Mouse (Mus musculus) bone marrow macrophage, adult 2 months (primary cell): ENCODE data around the gene Mcat. TPM values are rescaled to one million over a fixed set of nuclear protein-coding genes. Genes with fewer than 3 reads are reported as not detected.

Experiments used
- H3K27ac ChIP-seq: 2 replicates; pipeline ENCODE4 v1.5.1; 2012; ENCODE audit warnings: low read depth, low read length; ENCODE audit not compliant: insufficient read depth
- H3K4me1 ChIP-seq: 2 replicates; pipeline ENCODE4 v1.6.1; 2012; ENCODE audit warnings: low read length; ENCODE audit not compliant: control insufficient read depth, insufficient read depth
- H3K4me3 ChIP-seq: 2 replicates; pipeline ENCODE4 v1.5.1; 2012; ENCODE audit warnings: mild to moderate bottlenecking, low read length, moderate library complexity; ENCODE audit not compliant: insufficient read depth
- CTCF ChIP-seq: IDR thresholded peaks from 2 replicates; pipeline ENCODE4 v1.5.1; 2012; ENCODE audit warnings: low read depth, mild to moderate bottlenecking, low read length, moderate library complexity
- POLR2A ChIP-seq: IDR thresholded peaks from 2 replicates; pipeline ENCODE4 v1.6.1; 2012; ENCODE audit warnings: mild to moderate bottlenecking, low read depth, low read length, borderline replicate concordance
- polyA plus RNA-seq: library from polyadenylated mRNA; stranded (reverse); fragments of >200 nt; gene quantifications from 2 replicates; pipeline ENCODE4 v1.2.4, GENCODE M21; 2012; ENCODE audit not compliant: missing spikeins, insufficient read depth, insufficient read length

Gene Mcat
- polyA plus RNA-seq, 1 experiment: 7.3 TPM

DNA sequence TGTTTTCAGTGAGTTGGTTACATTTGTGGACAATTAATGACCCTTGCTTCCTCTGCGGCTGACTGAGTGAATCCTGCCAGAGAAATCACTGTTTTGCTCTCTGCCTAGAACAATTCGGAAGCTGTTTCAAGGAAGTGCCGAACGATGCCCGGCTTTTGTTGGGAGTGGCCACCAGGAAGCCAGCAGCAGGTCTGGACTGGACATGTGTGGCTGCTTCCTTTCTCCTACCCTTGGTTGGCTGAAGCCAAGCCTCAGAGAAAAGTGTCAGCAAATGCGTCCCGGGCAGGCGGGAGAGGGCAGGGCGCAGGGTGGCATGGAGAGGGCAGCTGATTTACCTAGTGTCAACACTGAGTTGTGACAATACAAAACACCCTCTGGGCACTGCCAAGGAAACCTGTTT is 33.4 kb downstream of the Mcat start:
- TF ChIP-seq CTCF: no peak
- no peak for TF ChIP-seq POLR2A
- H3K27ac ChIP-seq: no peak overlapping the region
- H3K4me1 ChIP-seq: peaks cover 15% of the 10 kb centered on the region
- H3K4me3 ChIP-seq: no peak overlapping the region

DNA sequence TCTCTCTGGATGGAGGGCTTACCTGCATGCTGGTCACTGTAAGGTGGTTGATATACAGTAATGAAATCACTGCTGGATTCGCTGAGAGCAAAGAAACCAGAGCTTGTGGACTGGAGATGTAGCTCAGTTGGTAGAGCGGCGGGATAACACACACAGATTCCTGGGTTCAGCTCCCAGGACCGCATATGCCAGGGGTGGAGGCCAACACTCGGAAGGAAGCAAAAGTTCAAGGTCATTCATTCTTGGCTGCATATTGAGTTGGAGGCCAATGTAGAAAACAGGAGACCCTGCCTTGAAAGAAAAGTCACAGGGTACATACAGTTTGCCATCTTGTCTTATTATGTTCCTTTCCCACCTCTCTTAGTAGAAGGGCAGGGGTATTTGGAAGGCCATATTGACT is 33.8 kb downstream of the Mcat start:
- Histone ChIP-seq H3K4me3 (no peak overlapping the region), H3K27ac (no peak overlapping the region), H3K4me1 (peaks cover 11% of the 10 kb centered on the region)
- TF ChIP-seq CTCF (no peak), POLR2A (no peak)

DNA sequence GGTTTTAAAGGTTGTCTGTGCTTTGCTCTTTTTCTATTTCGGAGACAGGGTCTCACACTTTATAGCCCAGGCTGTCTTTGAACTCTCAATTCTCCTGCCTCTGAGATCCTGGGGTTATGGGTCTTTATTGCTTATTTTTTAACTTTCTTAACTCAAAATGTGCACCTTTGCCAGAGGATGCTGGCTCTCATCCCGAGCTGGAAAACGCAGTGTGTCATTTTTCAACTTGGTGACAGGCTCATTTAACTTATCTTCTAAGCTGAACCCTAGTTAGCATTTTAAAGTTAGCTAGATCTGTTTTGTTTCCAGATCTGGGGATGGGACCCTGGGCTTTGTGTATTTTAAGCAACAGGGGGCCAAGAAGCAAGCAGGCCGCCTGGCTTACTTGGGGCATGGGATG is 34.7 kb downstream of the Mcat start:
- TF ChIP-seq CTCF (no peak), POLR2A (no peak)

DNA sequence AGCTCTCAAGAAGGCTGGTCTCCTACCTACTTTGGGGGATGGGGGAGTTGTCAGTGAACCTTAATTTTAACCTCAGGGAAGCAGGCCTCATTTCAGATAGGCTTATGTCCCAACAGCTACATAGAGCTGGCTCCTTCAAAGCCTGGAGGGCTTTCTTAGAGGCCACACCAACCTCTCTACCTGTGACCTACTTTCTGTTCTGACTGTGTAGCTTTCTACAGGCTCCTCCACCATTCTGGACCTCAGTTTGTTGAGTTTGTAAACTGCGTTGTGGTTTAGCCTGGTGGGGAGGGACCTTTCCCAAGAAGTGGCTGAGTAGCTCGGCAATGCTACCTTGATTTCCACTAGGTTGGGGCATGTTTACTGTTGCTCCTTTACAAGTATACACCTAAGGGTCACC is 35.8 kb downstream of the Mcat start:
- Histone ChIP-seq H3K4me1 (0 out of 2 replicates have a peak, but pooled peaks cover 2% of the 10 kb centered on the region), H3K27ac (no peak overlapping the region), H3K4me3 (no peak overlapping the region)
- TF ChIP-seq CTCF: no peak
- TF ChIP-seq POLR2A: no peak

More for the DNA sequence above, 34.7 kb downstream of the Mcat start:
- Histone ChIP-seq H3K27ac (no peak overlapping the region), H3K4me3 (no peak overlapping the region), H3K4me1 (peaks cover 4% of the 10 kb centered on the region; the same call in 1 of the 2 replicates)

DNA sequence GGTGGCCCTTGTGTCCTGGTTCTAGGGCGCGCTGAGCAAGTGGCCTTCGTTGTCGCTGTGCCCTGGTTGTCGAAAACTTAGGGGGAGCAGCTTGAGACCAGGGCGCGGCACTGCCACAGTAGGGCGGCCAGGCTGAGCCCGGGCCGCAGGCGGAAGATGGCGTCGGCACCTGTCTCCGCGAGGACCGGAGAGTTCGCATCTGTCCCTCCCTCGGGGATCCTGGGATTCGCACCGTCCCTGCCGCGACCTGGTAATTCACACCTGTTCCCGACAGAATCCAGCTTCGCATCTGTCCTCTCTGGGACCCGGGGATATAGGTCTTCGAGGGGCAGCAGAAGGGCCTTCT is 36.5 kb downstream of the Mcat start:
- Histone ChIP-seq H3K4me3 (peak overlapping the region; percentile 68), H3K27ac (no peak overlapping the region), H3K4me1 (0 out of 2 replicates have a peak, but pooled peaks cover 2% of the 10 kb centered on the region)
- TF ChIP-seq POLR2A (no peak), CTCF (no peak)

DNA sequence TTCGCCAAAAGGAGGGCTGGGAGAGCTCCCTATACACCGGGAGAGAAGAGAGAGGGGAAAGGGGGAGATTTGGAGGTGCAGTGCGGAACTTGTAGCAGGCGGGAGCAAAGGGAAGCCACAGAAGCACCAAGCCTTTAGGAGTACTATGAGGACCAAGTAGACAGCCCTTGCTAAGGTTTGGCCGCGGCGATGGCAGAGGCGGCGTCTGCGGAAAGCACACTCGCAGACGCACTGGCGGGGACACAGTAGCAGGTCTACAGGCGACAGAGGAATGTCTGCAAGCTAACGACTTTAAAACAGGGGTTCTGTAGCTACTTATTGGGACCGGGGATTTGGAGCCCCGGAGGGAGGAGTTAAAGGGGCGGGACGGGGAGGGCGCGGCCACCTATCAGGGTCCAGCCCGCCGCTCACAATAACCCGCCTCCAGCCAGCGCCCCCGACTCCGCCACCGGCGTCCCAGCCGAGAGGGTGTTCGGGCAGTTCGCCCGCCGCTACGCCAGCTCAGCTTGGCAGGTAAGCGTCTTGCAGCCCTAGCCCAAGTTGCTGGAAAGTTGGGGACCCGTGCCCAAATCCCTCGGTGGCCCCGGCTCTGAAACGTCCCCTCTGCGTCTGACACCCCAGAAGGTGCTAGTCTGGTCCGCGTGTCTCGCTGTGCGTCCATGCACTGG is 37.0 kb downstream of the Mcat start, which contains the start of gene Bik:
Gene Bik, plus strand, starts transcription at position 439 of the 668 bp plus-strand sequence.
- no peak within 1 kb of the TSS for H3K27ac ChIP-seq
- H3K4me1 ChIP-seq: 0 out of 2 replicates have a peak, but pooled peaks cover 2% of the 10 kb centered on the region
- H3K4me3 ChIP-seq: peak within 1 kb of the TSS; percentile 68
- TF ChIP-seq POLR2A (no peak), CTCF (no peak)

DNA sequence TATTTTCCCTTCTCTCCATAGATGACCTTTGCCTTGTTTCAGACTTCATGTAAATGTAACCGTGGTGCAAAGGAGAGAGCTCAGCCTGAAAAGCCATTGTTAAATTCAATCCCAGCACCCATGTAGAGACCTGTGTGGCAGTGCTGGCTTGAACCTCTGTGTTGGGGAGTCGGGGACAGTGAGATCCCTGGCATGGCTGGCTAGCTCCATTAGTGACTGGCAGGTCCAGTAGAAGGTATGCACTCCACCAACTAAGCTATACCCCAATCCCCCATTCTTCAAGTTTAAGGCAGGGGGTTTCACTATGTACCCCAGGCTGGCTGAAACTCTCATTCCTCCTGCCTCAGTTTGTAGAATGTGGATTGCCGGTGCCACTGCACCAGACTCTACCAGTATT is 39.3 kb downstream of the Mcat start:
- Histone ChIP-seq H3K4me3 (no peak overlapping the region), H3K27ac (no peak overlapping the region), H3K4me1 (0 out of 2 replicates have a peak, but pooled peaks cover 2% of the 10 kb centered on the region)
- no peak for TF ChIP-seq CTCF
- no peak for TF ChIP-seq POLR2A

DNA sequence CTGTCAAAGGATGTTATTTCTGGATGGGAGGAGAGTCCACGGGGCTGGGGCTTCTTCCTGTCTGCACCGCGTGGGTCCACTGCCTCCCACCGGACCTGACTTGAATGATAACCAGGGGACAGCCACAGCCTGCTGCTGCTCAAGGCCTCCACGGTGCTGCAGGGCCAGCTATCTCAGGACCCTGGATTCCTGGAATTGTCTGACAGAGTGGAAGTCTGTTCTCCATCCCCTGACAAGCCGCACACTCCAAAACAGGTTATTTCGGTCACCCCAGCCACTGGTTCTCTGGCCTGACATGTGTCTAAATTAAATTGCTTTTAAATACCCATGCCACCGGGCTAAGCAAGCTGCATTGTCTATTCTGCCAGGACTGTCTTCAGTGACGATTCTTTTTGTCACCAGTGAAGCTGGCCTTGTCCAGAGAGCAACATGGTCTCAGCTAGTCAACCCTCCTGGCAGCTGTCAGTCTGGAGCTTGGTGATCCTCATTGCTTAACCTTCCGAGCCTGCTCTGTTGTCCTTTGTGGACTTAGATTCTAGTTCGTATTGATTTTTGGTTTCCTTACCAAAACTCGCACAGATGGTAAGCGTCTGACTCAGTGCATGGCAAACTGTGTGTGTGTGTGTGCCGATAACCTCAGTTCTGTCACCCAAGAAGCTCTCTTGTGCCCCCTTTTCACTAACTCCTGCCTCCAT is 39.8 kb downstream of the Mcat start:
- TF ChIP-seq CTCF (no peak), POLR2A (no peak)
- no peak overlapping the region for H3K27ac ChIP-seq
- 0 out of 2 replicates have a peak, but pooled peaks cover 2% of the 10 kb centered on the region for H3K4me1 ChIP-seq
- H3K4me3 ChIP-seq: no peak overlapping the region

DNA sequence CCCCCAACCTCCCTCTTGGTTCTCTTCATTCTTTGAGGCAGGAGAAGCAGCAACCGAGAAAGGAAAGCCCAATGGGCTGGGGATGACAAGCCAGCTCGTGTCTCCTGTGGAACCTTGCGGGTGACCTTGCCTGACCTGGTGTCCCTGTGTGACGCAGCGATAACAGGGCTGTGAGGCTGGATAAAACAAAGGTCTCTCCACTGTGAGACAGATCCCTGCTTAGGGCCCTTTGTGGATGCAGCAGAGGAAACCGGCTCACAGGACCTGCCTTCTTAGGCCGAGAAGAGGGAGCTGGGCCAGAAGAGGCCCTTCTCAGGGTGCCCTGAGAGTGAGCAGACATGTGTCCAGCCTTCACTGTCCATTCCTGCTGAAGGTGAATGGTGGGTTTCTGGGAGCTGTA is 40.4 kb downstream of the Mcat start:
- Histone ChIP-seq H3K4me1 (0 out of 2 replicates have a peak, but pooled peaks cover 2% of the 10 kb centered on the region), H3K27ac (no peak overlapping the region), H3K4me3 (no peak overlapping the region)
- TF ChIP-seq CTCF (no peak), POLR2A (no peak)

DNA sequence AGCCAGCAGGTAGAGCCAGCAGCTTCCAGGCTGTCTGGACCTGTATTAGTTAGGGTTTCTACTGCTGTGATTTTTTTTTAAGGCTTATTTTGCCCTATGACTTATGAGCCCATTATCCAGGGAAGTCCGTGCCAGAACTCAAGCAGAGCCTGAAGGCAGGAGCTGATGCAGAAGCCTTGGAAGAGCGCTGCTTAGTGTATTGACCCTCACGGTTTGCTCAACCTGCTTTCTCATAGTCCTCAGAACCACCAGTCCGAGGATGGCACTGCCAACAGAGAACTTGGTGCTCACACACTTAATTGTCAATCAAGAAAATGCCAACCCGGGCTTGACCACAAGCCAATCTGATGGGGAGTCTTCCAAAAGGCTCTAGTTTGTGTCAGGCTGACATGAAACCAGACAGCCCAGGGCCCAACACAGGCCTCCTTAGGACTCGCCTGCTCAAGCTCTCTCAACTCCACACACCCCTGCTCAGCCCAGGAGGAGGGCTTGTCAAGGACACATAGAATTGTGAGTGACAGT is 42.7 kb downstream of the Mcat start:
- Histone ChIP-seq H3K27ac (no peak overlapping the region), H3K4me1 (no peaks in the 10 kb centered on the region), H3K4me3 (no peak overlapping the region)
- TF ChIP-seq CTCF (no peak), POLR2A (no peak)
